Mouse (Mus musculus) cerebellum, adult 11-12 months (tissue): ENCODE measurements around the gene Slc16a4.
"Not testable (repeated sequence)": the region's sequence is repeated elsewhere in the genome, so short reads cannot be mapped to it uniquely, and the experiment has no call there.

Source experiments
- DNase-seq: peaks from one replicate; pipeline ENCODE4 v3.0.0; 2022

The Slc16a4 gene

DNA sequence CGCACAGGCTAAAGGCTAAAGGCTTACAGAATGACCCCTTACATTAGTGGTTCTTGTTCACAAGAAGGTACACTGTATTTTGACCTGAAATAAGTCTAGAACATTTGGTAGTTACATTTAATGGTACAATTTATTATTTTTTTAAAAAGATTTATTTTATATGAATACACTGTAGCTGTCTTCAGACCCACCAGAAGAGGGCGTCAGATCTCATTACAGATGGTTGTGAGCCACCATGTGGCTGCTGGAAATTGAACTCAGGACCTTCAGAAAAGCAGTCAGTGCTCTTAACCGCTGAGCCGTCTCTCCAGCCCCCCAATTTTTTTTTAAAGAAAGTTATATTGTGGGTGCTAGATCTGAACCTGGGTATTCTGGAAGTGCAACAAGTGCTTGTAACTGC lies 5.9 kb downstream of the Slc16a4 start:
- DNase-seq = not testable (repeated sequence)

DNA sequence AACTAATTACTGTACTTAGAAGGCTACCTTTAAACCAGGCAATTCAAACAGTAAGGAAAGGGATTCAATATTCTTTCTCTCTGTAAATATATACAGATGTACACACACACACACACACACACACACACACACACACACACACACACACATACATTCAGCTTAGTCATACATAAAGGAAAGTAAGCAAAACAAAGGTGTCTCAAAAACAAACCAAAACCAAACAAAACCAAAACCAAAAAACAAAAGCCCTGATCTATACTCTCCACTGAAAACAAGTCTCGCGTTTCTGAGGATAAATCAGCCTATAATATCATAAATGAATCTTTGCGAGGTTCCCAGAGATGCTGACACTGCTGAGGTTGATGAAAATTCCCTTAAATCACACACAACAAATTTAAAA lies 26.3 kb downstream of the Slc16a4 start:
- DNase-seq = no peak

DNA sequence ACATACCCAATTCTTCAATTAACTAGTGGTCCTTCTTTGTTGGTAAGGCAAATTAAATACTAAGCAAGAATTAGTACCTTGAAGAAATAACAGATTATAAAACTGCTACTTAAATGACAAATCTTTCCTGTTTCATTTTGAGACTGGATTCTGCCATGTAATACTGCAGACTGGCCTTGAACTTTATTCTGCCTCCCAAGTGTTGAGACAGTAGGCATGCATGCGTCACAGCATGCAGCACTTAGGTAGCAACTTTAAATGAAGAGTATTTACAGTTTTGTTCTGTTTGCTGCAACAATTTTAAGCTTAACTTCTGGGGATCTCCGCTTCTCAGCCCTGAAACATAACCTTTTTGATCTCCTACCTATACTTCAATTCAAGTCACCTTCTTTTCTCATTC lies 30.1 kb downstream of the Slc16a4 start:
- DNase-seq = no peak

DNA sequence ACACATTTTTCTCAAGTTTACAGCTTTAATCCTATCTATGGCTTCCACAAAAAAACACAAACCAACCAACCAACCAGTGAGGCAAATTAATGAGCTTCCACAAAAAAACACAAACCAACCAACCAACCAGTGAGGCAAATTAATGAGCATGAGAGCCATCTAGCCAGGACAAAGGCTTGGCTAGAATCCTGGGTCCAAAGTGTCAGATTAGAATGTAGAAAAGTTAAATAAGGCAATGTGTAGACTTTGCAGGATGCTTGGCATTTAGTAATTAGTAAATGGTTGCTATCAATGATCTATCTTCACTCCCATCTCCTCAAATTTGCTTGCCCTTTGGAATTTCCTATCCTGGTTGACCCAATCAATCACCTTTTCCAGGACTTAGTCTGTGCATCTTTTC lies 30.7 kb downstream of the Slc16a4 start:
- no peak for DNase-seq

DNA sequence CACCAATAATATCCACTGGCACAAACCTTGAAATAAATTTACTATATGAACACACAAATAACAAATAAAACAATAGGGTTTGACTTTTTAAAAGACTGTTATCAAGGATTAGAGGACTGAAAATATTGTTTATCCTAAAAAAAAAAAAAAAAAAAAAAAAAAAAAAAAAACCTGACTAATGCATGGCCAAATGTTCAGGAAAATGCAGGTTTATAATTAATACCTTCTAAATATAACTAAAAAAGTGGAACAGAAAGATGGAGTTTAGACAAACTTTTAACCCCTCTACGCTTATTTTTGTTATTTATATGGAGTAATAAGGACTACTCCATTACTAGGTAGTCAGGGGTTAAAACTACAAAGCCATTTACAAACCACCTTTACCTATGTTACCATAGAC lies 35.4 kb downstream of the Slc16a4 start:
- DNase-seq = no peak

DNA sequence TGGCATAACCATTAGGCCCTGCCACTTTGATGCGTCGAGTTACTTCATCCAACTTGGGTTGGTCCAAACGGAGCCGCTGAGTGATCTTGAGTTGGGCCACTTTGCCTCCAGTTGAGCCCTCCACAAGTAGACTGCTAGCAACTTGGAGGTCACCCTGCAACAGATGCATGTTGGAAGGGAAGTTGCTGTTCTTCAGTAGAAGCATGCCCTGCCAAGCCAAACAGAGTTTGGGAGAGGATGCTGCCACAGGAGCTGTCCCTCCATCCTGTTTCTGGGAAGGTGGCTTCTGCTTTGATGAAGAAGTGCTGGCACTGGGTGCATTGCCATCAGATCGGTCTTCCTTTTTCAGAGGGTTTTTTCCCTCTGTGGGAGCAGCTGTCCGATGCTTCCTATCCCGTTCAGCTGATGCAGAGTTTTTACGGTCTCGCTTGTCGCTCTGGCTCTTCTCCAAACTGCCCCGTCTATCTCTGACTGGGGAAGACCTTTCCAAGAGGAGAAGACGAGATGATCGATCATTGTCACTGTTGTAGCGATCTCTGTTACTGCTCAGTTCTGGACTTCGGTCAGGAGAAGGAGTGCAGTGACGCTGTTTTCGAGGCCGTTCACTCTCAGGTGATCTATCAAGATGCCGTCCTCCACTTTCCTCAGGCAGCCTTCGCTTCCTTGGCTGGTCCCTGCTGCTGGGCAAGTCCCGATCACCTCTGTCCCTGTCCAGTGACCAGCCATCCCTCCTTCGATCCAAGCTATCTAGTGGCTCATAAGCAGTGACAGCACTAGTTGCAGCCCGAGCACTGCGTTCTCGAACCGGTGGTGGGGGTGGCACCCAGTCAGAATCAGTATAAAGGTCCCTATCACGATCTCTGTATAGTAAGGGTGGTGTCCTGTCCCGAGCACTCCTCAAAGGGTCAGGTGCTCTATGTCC lies 39.7 kb downstream of the Slc16a4 start:
- peak; percentile 48 for DNase-seq

DNA sequence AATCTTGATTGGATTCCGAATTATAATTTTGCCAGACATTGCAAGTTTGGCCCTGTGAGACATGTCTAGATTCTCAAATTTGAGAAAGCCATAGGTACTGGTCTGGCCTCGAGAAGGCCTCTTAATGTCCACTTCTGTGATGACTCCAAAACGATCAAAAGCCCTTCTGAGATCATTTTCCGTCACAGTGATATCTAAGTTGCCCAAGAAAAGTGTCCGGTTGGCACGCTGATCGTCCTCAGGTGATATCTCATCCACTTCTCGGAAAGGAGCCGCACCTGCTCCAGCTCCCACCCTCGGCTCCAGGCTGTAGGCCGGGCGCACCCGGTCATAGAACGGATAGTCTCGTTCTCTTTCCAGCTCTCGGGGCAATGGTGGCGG lies 40.7 kb downstream of the Slc16a4 start:
- no peak for DNase-seq

DNA sequence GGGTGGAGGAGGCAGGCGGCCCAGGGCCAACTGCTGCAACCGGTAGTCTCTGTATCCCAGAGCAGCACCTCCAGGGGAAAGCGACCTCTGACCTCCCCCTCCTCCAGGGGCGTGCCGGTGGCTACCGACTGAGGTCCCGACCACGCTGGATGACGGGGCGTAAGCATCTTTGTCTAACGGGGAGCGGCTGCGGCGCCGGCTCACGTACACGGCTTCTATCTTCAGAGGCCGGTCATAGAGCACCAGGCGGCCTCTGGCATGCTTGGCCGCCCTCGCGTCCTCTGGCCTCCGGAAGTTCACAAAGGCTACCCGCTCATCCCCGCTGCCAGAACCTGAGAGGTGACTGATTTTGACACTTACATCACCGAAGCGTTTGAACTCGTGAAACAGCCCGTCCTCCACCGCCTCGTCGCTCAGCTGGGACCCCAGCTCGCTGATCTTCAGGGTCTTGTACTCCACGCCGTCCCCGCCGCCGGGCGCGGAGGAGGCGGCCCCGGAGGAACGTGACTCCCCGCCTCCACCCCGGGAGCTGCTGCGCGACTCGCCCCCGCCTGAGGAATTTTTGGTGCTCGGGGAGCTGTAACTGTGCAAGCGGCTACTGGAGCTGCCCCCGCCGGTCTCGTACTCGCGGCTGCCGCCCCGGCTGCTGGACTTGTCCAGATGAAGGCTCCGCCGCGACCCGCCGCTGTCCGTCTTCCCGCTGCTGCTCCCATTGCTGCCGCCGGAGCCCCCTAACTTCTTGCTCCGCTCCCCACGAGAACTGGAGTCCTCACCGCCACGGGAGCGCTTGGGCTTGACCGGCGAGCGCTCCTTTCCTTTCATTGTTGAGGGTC lies 41.3 kb downstream of the Slc16a4 start:
- DNase-seq = peak; percentile 77

DNA sequence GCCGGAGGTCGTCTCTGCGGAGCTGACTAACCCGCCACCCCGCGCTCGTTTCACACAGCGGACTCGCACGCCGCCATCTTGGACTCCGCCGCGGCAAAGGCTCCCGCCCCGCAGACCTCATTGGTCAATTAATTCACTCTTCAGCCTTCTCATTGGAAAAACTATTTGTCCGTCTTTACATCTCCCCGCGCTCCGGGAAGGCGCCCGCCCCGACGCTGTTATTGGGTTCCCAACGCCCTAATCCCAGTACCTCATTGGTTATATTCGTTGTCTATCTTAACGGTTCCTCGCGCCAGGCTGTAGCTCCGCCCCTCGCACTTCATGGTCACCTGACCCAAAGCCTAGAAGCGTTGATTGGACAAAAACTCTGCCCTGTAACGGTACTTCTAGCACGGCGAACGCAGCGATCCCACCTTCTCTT lies 41.9 kb downstream of the Slc16a4 start:
- DNase-seq = peak; percentile 99

DNA sequence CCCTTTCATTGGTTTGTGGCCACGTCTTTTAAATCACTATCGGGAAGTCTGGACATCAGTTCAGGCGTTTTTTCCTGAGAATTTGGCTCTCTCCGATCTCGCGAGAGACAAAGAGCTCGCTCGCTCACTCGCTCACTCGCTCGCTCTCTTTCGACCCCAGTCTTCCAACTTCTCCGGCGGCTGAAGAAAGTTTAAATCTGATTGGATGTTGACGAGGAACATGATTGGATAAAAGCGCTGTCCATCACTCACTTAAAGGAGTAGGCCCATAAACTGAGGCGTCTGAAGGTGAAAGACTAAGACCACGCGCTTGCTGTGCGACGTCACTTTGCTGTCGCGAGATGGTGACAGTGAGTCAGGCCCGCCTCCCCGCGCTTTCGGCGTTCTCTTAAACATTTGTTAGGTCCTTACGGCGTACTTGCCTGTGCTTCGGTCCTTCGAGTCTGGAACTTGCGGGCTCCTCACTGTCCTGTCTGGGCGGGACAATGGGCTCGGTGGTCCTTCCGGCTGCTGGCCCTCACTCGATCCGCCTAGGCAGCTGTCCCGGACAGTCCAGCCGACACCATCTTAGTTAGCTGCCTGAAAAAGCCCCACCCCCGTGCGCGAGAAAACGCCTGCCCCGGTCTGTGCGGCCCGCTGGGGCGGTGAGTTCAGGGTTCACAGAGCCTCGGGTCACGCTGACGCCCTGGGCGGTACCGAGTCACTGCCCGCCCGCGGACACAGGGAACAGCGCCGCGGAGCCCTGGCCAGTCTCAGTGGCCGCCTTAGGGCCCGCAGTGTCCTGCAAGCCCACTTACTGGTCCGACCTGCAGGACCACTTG lies 42.6 kb downstream of the Slc16a4 start, which contains the start of gene Rbm15:
TSS of gene Rbm15 (minus strand) at position 293 of the 821 bp plus-strand sequence.
- peak; percentile 97 for DNase-seq

DNA sequence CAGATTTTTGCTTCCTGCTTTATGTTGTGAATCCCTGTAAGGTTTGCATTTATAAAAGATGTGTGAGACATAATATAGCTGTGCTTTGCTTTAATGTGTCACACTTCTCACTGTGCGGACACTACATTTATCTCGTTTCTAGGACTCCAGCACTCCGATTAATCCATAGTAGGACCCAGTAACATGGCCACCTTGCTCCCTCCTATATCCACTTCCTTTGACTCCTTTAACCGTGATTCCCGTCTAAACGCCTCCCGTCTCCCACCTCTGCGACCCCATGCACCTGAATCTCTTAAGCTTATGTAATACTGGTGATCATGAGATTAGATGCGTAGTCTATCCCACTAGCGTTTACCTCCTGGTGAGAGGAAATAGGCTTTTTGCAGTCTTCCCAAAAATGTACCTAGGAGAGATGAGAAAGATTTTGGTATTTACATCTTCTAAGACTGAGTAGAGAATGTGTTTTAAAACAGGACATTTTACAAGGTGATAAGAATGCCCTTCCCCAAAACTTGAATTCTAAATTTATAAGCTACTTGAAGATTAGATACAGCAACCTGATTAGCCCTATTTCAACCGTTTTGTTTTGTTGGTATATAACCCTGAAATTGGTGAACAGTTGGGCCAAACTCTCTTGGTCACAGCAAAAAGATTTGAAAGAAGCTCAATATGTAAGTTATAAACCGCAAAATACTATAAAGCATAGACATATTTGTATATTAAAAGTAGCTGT lies 43.3 kb downstream of the Slc16a4 start:
- no peak for DNase-seq

DNA sequence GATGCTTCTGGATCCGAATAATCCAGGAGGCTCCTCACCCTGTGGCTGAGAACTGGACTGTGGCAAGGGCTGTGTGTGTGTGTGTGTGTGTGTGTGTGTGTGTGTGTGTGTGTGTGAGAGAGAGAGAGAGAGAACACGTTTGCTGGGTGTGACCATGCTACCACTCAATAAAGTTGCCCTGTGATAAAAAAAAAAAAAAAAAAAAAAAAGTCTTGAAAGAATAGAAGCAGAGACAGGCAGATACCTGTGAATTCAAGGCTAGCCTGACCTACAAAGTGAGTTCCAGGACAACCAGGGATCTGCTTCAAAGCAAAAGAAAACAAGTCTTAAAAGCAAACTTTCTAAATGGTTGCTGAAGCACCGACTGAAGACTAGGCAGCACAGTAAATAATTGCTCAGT lies 52.9 kb downstream of the Slc16a4 start:
- no peak for DNase-seq

DNA sequence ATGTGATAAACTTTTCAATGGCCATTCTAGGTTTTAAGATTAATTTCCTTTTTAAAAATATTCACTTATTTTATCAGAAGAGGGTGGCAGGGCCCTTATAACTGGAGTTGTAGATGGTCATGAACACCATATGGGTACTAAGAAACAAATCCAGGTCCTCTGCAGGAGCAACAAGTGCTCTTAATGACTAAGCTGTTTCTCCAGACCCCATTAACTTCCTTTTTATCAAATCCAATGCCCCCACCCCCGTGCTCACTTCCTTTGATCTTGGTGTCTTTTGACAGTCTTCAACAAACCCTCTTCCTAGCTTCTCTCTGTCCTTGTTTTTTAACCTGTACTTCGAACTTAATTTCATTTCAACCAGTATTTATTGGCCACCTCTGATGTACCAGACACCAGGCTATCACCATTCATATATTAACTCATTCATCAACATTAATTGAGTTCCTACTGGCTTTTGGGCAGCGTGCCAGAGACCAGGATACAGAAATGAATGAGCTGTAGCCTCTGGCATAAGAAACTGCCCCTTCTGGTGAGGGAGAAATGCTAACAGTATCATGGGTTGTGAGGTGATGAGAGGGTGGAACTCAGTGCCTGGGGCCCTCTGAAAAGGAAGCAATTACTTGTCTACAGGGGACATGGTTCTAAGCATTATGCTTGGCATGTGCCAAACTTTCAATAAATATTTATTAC lies 54.1 kb downstream of the Slc16a4 start:
- no peak for DNase-seq

DNA sequence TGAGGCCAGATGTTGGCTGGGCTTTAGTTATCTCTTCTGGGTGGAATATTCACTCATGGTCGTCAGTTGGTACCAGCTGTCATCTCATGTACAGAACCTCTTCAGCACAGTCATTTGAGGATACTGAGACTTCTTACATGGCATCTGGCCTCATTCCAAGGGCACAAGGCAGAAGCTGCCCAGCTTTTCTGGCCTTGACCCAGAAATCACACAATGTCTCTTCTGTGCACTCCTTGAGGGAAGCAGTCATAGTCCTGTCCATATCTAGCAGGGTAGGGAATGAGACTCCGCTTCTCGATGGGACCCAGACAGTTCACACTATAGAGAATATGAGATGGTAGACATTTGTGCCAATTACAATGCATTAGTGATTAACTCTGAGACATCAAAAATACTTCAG lies 58.0 kb downstream of the Slc16a4 start:
- DNase-seq = no peak

DNA sequence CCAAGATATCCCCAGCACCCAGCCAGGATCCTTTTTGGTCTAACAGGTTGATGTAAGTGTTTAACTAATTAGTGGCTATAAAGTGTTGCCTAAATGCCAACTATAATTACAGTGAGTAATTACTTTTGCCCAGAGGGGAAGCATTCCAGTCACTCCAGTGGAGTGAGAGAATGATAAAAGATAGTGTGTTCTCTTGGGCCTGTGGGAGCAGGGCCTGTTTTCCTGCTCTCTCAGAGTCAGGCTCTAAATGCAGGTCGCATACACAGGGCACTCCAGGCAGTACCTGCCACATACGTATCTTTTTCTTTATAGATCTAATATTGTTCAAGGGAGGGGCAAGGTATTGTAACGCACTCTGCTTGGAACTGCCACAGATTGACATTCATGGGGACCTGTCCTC lies 60.7 kb downstream of the Slc16a4 start:
- no peak for DNase-seq

DNA sequence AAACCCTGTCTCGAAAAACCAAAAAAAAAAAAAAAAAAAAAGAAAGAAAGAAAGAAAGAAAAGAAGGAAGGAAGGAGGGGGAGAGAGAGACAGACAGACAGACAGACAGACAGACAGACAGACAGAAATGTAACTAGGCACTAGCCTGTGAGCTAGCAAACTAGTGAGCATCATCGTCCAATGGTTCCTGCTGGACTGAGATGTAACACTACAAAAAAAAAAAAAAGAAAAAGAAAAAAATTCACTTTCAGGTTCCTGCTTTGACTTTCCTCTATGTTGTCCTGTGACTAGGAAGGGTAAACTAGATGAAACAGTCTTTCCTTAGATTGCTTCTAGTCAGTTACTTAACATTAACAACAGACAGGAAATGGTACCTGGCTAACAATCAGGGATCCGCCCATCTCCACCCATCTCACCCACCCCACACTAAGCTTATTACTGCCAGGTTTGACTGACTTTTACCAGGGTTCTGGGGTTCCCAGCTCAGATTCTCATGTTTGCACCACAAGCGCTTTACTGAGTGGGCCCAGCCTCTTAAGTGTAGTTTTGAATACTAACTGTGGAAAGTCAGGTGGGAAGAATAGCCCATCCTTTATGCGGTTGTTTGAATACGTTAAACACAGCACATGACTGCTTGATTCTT lies 64.7 kb downstream of the Slc16a4 start:
- no peak for DNase-seq

DNA sequence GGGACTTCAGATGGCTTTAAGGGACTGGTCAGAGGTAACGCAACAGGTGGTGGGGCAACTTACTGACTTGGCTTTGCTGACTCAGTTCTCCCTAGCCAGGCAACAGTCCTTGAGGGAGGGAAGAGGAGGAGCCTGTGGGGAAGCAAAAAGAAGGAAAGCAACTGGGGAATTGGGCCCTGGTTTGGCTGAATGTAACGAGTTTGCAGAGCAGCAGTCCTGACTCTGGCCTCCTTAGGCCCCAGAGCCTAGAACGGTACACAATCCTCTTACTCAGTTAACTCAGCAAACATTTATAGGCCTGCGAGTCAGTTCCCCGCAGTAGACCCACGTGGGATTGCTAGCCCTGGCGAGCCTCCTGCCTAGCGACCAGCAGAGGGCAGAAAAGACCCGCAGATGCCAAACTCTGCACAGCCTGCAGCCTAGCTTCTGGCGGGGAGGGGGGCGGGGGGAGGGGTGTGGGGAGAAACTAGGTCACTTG lies 66.0 kb downstream of the Slc16a4 start:
- DNase-seq = peak; percentile 84

DNA sequence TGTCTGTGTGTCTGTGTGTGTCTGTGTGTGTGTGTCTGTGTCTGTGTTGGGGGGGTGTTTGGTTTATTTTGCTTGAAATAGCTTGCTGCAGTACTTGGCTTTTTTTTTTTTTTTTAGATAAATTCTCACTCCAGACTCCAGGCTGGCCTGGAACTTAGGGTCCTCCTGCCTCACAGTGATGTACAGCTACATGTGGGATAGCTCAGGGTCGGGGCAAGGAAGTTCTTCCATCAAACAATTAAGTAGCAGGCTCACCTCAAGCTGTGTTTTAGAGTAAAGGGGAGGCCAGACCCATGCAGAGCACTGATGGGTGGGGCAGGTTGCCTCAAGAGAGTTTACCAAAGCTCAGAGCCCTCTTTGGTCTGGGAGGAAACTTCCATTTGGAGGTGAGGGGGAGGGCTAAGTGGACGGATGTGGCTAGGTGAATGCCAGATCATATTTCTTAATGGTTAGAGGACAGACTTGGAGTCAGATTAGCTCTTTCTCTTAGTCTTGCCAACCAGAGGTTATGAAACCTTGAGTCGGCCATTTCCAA lies 66.7 kb downstream of the Slc16a4 start:
- DNase-seq = peak; percentile 31

DNA sequence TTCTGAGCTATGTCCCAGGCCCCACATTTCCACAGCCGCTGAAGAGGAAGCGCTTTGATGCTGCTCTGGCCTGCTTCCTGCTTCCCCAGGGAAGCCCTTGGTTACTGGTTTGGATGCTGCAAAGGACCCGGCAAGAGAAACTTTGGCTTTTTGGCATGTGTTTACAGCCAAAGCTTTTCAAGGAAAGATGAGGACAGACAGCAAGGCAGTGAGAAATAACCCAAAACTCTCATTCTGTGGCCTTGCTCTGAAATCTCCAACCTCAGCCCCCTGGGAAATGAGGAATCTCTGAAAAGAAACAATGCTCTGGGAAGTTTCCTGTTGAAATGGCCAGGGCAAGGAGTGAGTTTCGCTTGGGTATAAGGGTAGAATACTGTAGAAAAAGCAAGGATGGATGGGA lies 69.3 kb downstream of the Slc16a4 start:
- no peak for DNase-seq
